Mouse (Mus musculus): Measurements from ENCODE around the gene Uba52.

Uba52 gene

GRCm38 (mm10) chr8:70510228-70510915, at the start of gene Uba52:
TSS of gene Uba52 (minus strand) at chr8:70510801.
- peak; percentile 97 for DNase-seq (ENCODE audit: low spot score)

GRCm38 (mm10) chr8:70560096-70560495, 49.5 kb upstream of the Uba52 start:
- DNase-seq (ENCODE audit: low spot score), result peak; percentile 72

GRCm38 (mm10) chr8:70558983-70559382, 48.4 kb upstream of the Uba52 start:
- DNase-seq (ENCODE audit: low spot score), result no peak

- DNase-seq (ENCODE audit: low spot score), result no peak
Measured at GRCm38 (mm10) chr8:70558334-70558733, 47.7 kb upstream of the Uba52 start.

- DNase-seq (ENCODE audit: low spot score), result no peak
Measured at GRCm38 (mm10) chr8:70555079-70555747, 44.6 kb upstream of the Uba52 start.

- no peak for DNase-seq (ENCODE audit: low spot score)
Measured at GRCm38 (mm10) chr8:70553740-70554139, 43.1 kb upstream of the Uba52 start.

GRCm38 (mm10) chr8:70552836-70553235, 42.2 kb upstream of the Uba52 start:
- DNase-seq (ENCODE audit: low spot score), result no peak

- no peak for DNase-seq (ENCODE audit: low spot score)
Measured at GRCm38 (mm10) chr8:70551558-70552161, 41.1 kb upstream of the Uba52 start.

GRCm38 (mm10) chr8:70549412-70550184, 39.0 kb upstream of the Uba52 start:
- DNase-seq (ENCODE audit: low spot score), result no peak

GRCm38 (mm10) chr8:70547762-70548161, 37.2 kb upstream of the Uba52 start:
- DNase-seq (ENCODE audit: low spot score), result no peak

- DNase-seq (ENCODE audit: low spot score), result no peak
Measured at GRCm38 (mm10) chr8:70546412-70546811, 35.8 kb upstream of the Uba52 start.

GRCm38 (mm10) chr8:70544200-70544687, 33.6 kb upstream of the Uba52 start:
- DNase-seq (ENCODE audit: low spot score), result no peak

- no peak for DNase-seq (ENCODE audit: low spot score)
Measured at GRCm38 (mm10) chr8:70541081-70541480, 30.5 kb upstream of the Uba52 start.

- DNase-seq (ENCODE audit: low spot score), result no peak
Measured at GRCm38 (mm10) chr8:70540507-70541071, 30.0 kb upstream of the Uba52 start.

GRCm38 (mm10) chr8:70540013-70540506, 29.5 kb upstream of the Uba52 start:
- no peak for DNase-seq (ENCODE audit: low spot score)

- peak; percentile 100 for DNase-seq (ENCODE audit: low spot score)
Measured at GRCm38 (mm10) chr8:70539077-70539813, 28.6 kb upstream of the Uba52 start, which contains the start of gene Ell. TSS of gene Ell (plus strand) at chr8:70539457.

GRCm38 (mm10) chr8:70538633-70539076, 28.1 kb upstream of the Uba52 start:
- peak; percentile 100 for DNase-seq (ENCODE audit: low spot score)

- peak; percentile 64 for DNase-seq (ENCODE audit: low spot score)
Measured at GRCm38 (mm10) chr8:70538024-70538579, 27.5 kb upstream of the Uba52 start.

- DNase-seq (ENCODE audit: low spot score), result no peak
Measured at GRCm38 (mm10) chr8:70535701-70536100, 25.1 kb upstream of the Uba52 start.

- DNase-seq (ENCODE audit: low spot score), result no peak
Measured at GRCm38 (mm10) chr8:70535221-70535620, 24.6 kb upstream of the Uba52 start.

- DNase-seq (ENCODE audit: low spot score), result no peak
Measured at GRCm38 (mm10) chr8:70534281-70534680, 23.7 kb upstream of the Uba52 start.
